Mouse (Mus musculus): ENCODE results near the gene Nlrp9b. TPM values are rescaled to one million over a fixed set of nuclear protein-coding genes. Genes with fewer than 3 reads are reported as not detected.
"Not testable (repeated sequence)": the region's sequence is repeated elsewhere in the genome, so short reads cannot be mapped to it uniquely, and the experiment has no call there.

Nlrp9b gene
- not detected for total RNA-seq (2021)
- long read RNA-seq, experiment 1 = 0 reads
- long read RNA-seq, experiment 2 = 0 reads

DNA sequence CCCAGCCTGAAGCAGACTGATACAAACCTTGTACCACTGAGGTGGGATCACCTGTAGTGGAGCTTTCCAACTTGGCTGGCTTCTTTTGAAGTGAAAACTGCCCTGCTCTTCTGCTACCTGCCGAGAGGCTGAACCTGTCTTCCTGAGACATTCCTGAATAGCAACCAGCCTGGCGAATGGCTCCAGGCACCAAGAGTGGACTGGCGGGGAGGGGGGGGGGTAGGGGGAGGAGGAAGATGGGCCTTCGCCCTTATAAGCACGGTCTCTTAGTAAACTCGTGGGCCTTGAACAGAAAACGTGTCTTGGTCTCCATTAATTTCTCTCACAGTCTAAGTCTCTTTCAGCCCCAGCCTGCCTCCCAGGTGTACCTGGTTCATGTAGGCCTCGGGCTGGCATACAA, at the start of gene Nlrp9b:
TSS of gene Nlrp9b (plus strand) at position 301 of the 400 bp plus-strand sequence.
- DNase-seq (ENCODE audit: low spot score) = not testable (repeated sequence)

DNA sequence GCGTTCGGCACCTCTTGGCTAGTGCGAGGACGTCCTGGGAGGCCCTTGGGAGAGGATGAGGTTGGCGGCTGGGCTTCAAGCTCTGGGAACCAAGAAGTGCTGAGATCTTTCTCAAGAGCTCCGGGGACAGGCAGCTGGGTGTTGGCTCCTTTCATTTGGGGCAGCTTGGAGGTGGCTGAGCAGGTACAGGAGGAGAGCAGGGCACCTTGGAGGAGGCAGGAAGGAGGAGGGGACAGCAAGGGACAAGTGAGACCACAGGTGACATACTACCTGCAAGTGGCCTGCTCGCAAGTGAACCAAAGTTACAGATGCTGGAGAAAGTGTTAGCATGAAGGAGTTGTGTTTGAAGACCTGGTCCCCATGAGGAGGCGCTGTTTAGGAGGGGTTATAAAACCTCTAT, 46.6 kb upstream of the Nlrp9b start:
- no peak for DNase-seq (ENCODE audit: low spot score)

DNA sequence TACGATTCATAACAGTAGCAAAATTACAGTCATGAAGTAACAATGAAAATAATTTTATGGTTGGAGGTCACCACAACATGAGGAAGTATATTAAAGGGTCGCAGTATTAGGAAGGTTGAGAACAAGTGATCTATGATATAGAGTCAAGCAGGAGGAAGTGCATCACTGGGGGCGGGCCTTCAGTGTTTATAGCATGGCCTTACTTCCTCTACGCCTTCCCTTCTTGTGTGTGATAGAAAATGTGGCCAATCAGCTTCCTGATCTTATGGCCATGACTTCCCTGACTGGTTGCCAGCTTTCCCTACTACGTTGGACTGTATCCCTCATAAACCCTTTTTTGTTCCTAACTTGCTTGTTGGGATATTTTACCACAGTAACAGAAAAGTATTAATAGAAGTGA, 46.1 kb upstream of the Nlrp9b start:
- DNase-seq (ENCODE audit: low spot score) = no peak

DNA sequence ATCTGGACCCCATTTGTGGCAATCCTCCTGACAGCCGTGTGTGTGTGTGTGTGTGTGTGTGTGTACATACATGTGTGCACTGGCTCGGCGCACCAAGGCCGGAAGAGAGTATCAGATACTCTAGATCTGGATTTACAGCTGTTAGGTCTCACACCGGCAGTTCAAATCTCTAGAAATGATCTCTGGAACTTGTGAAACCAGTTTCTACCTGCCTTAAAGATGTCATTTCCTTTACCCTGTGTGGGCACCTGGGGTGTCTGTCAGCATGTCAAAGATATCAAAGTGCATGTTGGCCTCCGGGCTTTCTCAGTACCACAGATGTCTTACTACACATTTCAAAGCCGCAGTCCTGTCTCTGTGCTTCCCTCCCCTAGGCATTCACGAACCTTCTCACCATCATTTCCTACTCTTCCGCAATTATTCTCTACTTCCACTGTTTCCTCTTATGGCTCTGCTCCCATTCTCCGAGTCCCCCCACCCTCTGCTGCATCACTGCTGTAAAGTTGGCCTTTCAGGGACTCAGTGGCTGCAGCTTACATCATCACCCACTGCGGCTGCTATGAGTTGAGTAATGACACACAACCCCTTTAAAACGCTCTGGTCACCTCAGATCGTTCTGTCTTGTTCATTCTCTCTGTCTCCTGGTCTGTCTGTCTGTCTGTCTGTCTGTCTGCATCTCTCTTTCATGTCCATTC, 45.3 kb upstream of the Nlrp9b start:
- no peak for DNase-seq (ENCODE audit: low spot score)

DNA sequence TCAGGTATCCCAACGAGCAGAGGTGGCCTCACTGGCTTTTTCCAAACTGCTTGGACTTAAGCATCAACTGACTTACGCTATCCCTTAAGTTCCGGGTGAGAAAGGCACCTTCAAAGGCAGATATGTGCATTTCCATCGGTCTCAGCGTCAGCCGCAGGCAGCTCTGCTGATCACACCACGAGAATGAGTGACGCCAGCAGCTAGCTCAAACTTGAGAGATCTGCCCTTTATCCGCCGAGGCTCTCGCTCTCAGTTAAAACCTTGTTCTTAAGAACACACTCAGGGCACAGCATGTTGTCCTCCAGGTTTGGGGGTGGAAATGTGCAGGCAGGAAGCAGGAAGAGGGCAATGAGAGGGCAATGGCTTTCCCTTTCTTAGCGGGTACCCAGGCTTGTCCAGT, 42.3 kb upstream of the Nlrp9b start:
- DNase-seq (ENCODE audit: low spot score) = no peak

DNA sequence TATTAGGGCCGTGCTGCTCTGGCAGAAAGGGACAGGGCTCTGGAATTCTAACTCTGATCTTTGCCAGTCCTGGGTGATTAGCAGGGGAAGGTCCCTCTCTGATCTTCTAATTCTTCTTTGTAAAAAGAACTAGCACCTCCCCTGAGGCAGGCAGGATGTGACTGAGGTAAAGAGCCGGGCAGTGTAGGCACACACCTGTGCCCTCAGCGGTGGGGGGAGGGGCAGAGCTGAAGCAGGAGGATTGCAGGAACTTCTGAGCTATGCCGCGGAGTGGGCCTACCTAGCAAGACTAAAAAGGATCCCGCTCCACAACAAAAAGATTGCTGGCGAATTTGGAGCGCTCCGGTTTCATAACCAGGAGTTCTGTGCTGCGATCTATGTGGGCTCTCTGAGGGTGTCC, 41.3 kb upstream of the Nlrp9b start:
- no peak for DNase-seq (ENCODE audit: low spot score)

DNA sequence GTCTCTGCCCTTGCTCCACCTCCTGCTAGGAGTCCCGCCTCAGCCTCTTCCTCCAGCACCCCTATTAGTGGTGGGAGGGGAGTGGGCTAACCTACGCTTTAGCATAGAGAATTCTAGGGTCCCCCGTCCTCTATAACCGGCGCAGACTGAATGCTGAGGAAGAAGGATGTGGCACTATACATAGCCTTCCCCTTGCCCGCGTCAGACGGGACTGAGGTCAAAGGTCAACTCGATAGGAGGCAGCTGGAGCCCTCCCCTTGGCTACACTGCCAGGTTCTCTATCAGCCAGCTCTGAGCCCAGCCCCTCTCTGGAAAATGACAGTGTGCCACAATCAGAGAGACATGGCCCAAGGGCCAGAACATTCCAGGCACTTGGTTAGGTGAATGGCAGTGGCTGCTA, 40.7 kb upstream of the Nlrp9b start, which contains the start of gene Igsf23:
TSS of gene Igsf23 (minus strand) at position 168 of the 400 bp plus-strand sequence.
- no peak for DNase-seq (ENCODE audit: low spot score)

DNA sequence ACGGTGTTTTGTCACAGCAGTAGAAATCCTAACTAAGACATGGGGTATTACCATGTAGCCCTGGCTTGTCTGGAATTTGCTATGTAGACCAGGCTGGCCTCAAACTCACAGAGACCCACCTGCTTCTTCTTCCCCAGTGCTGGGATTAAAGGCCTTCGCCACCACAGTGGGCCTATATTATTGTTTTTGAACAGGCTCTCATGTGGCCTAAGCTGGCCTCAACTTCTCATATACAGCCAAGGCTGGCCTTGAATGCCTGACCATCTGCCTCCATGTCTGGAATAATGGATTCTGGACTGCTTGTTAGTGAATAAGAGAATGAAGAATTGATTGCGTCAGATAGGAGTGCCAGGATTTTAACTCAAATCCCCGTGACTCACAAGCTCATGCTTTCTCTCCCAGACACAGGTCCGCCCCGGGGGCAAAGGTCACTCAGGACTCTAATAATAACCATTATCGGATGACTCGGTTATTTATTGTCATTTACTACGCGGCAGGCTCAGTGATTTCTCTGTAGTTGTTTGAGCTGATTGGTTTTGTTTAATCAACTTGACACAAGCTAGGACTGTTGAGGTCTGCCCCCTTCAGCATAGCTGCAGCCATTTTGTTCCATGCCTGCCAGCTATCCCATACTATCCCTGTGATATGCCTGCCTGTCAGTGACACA, 38.8 kb upstream of the Nlrp9b start:
- no peak for DNase-seq (ENCODE audit: low spot score)

DNA sequence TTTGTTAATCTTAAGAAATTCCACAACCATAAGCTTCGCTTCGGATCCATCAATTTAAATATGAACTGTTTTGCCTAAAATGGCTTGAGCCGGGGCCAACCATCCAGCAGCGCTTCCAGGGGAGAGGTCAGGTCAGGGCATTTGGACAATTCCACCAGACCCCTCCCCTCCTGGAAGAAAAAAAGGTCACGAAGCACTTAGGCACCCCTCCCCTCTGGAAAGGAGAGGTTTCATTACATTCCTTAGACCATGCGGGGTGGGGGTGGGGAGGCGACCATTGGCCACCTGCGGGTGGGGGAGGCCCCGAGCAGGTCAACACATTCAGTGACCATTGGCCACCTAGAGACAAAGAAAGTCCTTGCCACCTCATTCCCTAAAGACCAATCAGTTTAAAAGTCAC, 38.2 kb upstream of the Nlrp9b start:
- DNase-seq (ENCODE audit: low spot score) = no peak

DNA sequence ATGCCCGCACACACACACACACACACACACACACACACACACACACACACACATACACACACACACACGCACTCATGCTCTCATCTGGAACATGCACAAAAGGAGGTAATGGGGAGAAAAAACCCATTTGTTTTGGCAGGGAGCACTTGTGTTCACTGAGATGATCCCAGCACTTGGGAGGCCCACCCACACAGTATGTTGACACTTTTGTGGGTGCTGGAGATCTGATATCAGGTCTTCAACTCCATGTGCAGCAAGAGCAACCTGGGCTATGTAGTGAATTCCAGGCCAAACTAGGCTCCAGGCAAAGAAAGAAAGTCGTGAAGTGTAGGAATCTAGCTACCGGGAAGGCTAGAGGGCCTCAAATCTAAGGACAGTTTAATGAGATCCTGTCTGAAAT, 35.4 kb upstream of the Nlrp9b start:
- no peak for DNase-seq (ENCODE audit: low spot score)

DNA sequence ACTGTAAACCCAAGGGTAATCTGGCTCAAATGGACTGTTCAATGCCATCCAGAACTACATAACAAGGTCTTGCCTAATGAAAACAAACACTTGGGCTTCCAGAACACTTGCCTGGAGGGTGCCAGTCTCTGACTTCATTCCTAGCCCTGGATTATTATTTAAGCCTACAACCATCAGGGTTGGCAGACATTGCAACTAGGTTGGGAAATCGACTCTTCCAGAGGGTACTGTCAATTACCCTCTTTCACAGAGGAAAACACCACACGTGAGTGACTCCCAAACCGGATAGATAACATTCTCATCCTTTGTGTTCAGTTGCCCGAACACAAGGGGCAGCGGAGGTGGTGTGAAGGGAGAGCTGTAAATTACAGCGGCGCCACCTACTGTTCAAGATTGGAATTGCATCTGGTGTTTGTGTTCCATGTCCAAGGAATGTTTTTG, 34.9 kb upstream of the Nlrp9b start:
- DNase-seq (ENCODE audit: low spot score) = peak; percentile 86

DNA sequence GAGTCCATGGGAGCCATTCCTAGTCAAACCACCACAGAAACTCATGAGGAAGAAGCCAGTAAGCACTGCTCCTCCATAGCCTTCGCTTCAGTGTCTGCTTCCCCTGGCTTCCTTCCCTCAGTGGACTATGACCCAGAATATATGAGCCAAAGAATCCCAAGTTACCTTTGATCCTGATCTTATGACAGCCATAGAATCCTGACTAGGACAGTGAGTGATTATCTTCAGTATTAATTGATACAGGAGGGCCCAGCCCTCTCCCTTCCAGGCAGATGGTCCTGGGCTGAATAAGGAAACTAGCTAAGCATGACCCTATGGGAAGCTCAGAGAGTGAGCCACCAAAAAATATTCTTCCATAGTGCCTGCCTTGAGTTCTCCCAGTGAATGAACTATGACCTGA, 28.8 kb upstream of the Nlrp9b start:
- no peak for DNase-seq (ENCODE audit: low spot score)

DNA sequence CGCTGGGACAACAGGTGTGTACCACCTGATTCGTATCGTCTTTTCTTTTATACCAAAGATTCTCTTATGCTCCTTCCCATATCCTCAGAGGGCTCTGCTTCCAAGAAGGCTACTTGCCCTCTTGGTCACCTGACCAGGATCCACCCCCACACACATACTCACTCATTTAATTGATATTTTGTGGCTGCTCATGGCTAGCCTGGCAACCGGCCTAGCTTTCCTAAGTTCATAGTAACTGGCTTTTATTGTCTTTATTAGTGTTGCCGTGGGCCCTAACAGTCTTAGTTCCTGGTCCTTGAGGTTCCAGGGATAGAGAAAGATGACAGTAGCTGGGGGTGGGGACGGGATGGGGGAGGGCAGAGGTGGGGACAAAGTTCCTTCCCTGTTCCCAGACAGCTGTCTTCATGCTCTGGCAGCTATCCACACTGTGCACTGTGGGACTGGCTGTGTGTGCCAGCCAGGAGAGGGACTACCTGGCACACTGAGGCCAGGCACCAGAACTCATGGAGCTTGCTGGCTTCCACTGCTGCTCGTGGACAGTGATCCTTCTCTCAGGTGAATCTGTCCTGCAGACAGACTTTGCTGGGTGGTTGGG, 26.2 kb upstream of the Nlrp9b start, which contains the start of gene Ceacam20:
TSS of gene Ceacam20 (plus strand) at position 428 of the 595 bp plus-strand sequence.
- DNase-seq (ENCODE audit: low spot score) = no peak

DNA sequence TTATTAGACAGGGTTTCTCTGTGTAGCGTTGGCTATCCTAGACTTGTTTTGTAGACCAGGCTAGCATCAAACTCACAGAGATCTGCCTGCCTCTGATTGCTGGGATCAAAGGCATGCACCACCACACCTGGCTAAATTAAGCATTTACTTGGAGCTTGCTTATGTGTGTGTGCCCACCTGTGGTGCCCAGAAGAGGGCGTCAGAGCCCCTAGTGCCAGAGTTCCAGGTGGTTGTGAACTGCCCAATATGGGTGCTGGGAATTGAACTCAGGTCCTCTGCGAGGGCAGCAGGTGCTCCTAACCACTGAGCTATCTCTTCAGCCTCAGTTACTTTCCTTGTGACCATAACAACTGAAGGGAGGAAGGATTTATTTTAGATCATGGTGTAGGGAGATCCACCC, 22.2 kb upstream of the Nlrp9b start:
- DNase-seq (ENCODE audit: low spot score) = no peak

DNA sequence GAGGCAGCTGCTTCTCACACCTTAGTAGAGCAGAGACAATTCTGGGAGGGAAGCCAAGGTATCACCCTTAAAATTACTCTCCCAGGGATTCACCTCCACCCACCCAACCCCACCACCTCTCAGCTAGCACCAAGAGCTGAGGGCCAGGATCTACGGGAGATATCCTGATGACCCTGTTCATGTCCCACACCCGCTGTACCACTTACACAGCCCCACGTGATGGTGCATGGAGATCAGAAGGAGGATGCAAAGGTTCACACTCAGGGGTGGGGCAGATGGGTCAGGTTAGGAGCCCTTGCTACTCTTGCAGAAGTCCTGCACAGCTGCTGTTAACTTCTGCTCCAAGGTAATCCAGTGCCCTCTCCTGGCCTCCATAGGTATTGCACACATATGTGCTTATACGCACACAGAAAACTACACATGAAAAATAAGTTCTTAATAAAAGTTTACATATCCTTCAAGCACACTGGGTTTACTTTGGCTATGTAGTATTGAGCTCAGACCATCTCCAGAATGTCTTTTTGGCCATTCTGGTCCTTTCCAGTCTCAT, 21.6 kb upstream of the Nlrp9b start:
- no peak for DNase-seq (ENCODE audit: low spot score)

DNA sequence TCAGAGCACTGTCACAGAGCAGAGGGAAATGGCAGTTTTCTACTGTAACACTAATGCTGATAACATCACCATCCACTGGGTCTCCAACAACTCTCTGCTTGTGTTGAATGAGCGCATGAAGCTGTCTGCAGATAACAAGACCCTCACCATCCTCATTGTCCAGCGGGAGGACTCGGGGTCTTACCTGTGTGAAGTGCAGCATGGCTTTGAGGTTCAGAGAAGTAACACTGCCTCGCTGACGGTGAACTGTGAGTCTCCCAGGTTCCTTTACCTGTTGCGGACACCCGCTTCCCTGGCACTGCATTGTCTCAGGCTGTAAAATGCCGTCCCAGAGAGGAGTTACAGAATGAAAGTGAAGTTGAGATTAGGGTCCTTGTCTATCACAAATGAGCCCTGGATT, 21.1 kb upstream of the Nlrp9b start:
- no peak for DNase-seq (ENCODE audit: low spot score)

DNA sequence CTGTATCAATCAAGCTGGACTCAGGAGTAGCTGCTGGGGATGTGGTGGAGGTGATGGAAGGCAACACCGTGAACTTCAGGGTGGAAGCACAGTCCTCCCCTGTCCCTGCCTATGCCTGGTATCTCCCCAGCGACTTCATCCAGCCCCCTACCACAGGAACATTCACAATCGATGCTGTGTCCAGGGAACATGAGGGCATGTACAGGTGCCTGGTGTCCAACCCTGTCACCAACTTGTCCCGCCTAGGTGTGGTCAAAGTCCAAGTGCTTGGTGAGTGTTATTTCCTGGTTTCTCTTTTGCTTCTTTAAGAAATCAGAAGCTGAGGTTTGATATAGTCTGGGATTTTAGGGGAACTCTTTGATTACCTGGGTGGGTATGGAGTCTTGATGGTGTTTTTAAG, 19.7 kb upstream of the Nlrp9b start:
- DNase-seq (ENCODE audit: low spot score) = no peak

DNA sequence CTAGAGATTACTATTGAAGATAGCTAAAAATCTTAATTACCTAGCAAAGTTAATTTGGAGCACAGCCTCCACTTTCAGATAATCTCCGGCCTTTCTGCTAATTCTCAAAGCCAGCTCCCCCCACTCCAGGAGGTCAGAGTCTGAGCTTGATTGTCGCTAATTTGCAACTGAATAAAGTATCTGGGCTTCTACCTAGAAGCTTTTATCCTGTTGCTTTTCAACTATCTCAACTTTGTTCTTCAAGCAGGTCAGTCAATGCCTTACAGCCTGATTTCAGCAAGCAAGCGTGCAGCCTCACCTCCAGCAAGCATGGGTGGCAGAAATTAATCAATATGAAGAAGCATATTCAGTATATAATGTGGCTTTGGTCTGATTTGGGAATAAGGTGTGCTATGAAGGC, 5.5 kb downstream of the Nlrp9b start:
- not testable (repeated sequence) for DNase-seq (ENCODE audit: low spot score)

DNA sequence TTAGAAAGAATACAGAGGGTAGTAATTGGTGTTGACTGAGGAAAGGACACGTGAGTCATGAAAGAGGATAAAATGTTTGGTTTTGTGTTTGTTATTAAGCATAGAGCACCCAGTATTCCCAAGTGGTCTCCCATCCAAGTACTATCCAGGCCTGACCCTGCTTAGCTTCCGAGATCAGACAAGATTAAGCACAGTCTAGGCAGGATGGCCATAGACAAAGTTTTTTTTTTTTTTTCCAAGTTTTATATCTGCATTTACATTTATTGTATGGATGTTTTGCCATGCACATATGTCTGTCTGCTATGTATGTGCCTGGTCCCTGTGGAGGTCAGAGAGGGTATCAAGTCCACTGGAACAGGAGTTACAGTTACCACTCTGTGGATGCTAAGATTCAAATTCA, 18.7 kb downstream of the Nlrp9b start:
- no peak for DNase-seq (ENCODE audit: low spot score)

DNA sequence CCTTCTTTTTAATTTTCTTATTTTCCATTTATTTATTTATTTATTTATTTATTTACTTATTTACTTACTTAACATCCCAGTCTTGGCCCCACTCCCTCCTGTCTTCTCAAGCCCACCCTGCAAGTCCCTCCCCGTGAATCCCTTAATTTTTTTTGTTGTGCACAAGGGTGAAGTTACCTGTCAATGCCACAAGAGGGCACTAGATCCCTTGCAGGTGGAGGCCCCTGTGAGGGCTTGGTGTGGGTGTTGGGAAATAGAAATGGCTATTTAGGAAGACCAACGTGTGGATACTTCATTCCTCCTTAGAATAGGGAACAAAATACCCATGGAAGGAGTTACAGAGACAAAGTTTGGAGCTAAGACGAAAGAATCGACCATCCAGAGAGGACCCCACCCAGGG, 72.8 kb downstream of the Nlrp9b start:
- not testable (repeated sequence) for DNase-seq (ENCODE audit: low spot score)

DNA sequence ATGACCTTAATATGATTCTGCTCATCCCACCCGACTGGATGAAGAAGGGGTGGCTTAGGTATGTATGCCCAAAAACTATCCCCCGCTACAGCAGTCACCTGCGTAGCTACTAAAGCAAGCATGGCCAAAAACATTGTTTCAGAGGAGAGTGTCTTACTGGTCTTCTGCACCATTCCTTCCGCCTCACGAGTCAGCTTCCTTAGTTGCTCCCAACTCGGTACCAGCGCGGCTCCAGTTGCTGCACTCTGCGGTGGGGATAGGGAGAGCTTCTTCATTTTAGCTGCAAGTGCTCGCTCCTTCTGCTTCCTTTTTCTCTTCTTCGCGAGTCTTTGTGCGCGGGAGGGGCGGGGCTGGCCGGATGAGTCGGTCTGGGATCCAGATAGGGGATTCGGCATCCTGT, 86.9 kb downstream of the Nlrp9b start:
- not testable (repeated sequence) for DNase-seq (ENCODE audit: low spot score)

DNA sequence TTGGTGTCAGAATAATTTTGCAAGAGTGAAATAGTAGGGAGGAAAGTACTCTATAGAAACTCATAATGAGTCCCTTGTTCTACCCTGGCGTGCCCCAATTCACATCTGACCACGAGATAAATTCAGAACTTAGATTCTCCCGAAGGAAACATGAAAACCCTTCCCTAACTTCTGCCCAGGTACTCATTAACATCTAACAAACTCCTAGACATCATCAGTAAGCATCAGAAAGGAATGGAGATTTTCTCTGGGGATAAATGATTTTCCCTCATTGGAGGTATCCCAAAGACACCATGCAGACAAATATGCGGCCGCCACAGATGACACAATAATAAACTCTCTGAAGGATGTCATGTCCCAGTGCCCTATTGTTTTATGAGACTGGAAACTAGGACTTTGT, 108.1 kb downstream of the Nlrp9b start, which contains the start of gene Vmn1r91:
TSS of gene Vmn1r91 (plus strand) at position 301 of the 400 bp plus-strand sequence.
- not testable (repeated sequence) for DNase-seq (ENCODE audit: low spot score)
